Mouse (Mus musculus) lung, postnatal 25 days (tissue): ENCODE measurements around the gene Lag3.

Experiments used
- DNase-seq: peaks from one replicate; pipeline ENCODE4 v3.0.0; 2022; ENCODE audit warnings: low spot score

Gene Lag3

GRCm38 (mm10) chr6:124858561-124859318, 52.8 kb downstream of the Lag3 start:
- no peak for DNase-seq

- DNase-seq = no peak
These were observed 53.5 kb downstream of the Lag3 start for GRCm38 (mm10) chr6:124857840-124858530.

GRCm38 (mm10) chr6:124856916-124857839, 54.3 kb downstream of the Lag3 start, which contains the start of gene P3h3:
Gene P3h3, minus strand, starts transcription at chr6:124857752.
- DNase-seq = peak; percentile 80

GRCm38 (mm10) chr6:124856321-124856720, 55.2 kb downstream of the Lag3 start:
- DNase-seq = no peak

- DNase-seq = no peak
These were observed 56.9 kb downstream of the Lag3 start for GRCm38 (mm10) chr6:124854647-124855046.
